Mouse (Mus musculus): ENCODE data around the gene Mef2b.

GRCm38 (mm10) chr8:70215092-70215491 is 75.6 kb downstream of the Mef2b start:
- TF ChIP-seq POLR2A (IDR thresholded peaks at IDR 0.05; ENCODE audit: low read depth, low read length), result no peak
- no peak for TF ChIP-seq CTCF (IDR thresholded peaks at IDR 0.05; ENCODE audit: extremely low read depth, insufficient read depth, insufficient read length, insufficient replicate concordance)
